Mouse (Mus musculus) large intestine, adult 2 months (tissue): Measurements from ENCODE around the gene Phlda2. TPM values are rescaled to one million over a fixed set of nuclear protein-coding genes. Genes with fewer than 3 reads are reported as not detected.

Experiments used
- DNase-seq: peaks from one replicate; pipeline ENCODE4 v3.0.0-alpha.2; 2012; ENCODE audit warnings: low read depth, low spot score
- WGBS: fragments of 180-500 bp; shearing (Covaris S2); methylation state at CpG from one replicate; pipeline ENCODE4 v1.1.7; 2018; 5-methylcytosine and 5-hydroxymethylcytosine counted together
- polyA plus RNA-seq: library from polyadenylated mRNA; depleted of rRNA; stranded (reverse); fragments of >200 nt; gene quantifications from 2 replicates; pipeline ENCODE4 v1.2.3, GENCODE M21; 2012

The Phlda2 gene
- polyA plus RNA-seq, 1 experiment: 3.3 TPM

DNA sequence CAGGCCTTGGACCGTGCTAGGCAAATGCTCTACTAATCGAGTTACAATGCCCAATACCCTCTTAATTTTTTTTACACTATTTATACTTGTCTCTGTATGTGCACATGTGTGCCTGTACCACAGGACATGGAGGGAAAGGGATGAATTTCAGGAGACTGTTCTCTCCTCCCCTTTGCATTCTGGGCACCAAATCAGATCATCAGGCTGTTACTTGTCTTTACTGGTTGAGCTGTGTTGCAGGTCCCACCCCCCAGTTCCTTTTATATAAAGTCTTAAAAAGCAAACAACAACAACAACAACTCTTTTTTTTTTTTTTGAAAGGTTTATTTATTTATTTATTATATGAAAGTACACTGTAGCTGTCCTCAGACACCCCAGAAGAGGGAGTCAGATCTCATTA is 2.5 kb upstream of the Phlda2 start:
- no peak for DNase-seq
- WGBS: 80% methylated on average over 2 of the region's 2 CpGs

DNA sequence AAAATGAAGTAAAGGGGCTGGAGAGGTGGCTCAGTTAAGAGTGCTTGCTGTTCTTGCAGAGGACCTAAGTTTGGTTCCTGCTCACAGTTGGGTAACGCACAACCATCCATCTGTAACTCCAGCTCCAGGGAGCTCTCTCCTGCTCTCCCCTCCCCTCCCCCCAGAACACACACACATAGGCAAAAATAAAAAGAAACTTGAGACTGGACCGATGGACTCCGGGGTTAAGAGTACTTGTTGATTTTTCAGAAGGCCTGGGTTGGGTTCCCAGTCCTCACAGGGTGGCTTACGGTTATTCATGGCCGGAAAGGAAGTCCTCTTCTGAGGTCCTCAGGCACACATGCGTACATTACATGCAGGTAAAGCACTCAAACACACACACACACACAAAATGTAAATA is 976 bp upstream of the Phlda2 start:
- WGBS: 81% methylated on average over 6 of the region's 6 CpGs
- no peak for DNase-seq

DNA sequence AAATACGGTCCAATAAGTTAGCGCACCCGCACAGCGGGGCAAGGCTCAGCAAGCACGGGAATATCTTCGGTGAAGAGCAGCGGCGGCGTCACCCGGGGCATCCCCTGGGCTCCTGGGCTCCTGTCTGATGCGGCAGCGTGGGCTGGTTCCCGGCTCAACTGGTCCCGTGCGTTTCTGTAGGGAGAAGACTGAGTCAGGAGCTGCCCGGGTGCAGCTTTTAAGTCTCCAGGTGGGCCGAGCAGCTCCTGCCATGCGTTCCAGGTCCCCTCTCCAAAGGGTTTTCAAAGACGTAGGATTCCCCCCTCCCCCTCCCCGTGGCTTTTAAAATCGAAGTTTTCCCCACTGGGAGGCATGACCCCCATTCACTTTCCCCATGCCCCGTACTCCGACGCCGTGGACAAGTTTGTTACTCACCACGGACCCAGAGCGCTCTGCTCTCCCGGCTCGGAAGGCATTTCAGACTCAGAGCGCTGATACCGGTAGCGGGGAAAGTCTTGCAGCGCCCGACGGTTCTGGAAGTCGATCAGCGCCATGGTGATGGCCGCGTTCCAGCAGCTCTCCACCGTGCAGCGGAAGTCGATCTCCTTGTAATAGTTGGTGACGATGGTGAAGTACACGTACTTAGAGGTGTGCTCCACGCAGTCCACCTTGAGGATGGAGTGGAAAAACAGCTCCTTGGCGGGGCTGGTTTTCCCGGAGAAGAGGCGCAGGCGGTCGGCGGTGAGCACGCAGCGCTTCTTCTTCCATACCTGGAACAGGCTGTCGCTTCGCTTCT is 1.1 kb downstream of the Phlda2 start:
- DNase-seq: no peak
- WGBS: 2% methylated on average over 55 of the region's 55 CpGs

DNA sequence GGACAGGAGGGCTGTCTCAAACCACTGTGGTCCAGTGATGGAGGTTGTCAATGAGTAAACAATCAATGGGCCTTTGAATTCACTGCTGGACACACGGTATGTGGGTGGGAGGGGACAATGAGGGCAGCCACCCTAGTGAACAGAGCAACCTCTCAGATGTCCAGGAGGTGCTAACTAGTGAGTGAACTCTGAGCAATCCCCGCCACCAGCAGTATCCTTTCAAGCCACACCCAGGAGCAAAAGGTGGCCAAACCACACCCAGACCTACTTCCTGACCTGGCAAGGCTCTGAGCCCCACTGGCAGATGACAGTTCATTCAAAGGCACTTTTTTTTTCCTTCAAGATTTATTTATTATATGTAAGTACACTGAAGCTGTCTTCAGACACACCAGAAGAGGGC is 2.0 kb downstream of the Phlda2 start:
- 36% methylated on average over 2 of the region's 2 CpGs for WGBS
- no peak for DNase-seq

DNA sequence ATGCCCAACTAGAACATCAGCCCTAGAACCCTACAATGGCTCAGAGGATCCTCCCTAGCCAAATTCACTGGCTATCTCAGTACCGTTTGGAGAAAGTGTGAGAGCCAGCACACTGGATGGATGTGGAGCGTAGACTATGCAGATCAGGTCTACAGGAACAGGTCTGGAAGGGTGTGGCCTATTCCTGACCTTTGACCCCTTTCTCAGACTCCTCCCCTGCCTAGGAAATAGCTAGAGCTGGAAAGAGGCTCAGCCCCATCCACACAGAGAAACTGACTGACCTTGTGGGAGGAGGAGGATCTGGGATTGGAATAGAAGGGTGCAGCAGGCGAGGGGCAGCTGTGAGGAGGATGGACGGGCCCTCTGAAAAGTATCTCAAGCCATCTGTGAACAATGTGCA is 4.4 kb downstream of the Phlda2 start:
- 72% methylated on average over 4 of the region's 4 CpGs for WGBS
- DNase-seq: no peak

DNA sequence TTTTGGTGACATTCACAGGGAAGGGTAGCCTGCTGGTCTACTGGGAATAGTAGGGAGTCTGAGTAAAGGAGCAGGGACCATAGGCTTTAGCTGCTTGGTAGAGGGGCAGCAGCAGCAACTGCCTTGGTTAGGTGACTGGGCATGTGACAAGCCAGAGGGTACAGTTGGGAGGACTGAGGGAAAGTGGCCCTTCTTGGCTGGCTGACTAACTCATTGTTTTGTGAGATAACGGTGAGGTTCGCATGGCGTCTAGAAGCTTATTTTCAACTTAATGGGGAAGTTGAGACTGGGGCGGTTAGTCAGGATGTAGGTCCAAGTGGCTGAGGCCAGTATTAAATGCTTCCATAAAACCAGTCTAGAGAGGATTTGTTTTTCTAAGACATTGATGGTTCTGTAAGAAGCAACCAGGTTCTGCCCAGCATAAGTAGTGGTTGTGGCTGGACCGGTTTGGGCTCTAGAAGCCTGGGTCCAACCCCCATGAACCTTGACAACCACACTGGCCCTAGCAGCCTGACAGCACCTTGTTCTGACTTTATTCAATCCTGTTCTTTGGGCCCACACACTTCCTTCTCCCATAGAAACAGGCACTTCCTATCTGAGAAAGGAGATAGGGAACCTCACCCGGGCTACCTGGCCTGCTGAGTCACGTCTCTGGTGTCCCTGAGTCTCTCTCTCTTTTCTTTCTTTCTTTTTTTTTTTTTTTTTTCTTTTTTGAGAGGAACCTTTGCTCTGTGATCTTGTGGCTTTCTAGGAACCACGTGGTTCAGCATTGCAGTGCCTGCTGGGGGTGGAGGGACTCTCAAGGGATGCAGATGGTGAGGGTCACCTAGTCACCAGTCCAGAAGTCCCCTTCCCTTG is 7.6 kb downstream of the Phlda2 start:
- 57% methylated on average over 8 of the region's 8 CpGs for WGBS
- DNase-seq: no peak

DNA sequence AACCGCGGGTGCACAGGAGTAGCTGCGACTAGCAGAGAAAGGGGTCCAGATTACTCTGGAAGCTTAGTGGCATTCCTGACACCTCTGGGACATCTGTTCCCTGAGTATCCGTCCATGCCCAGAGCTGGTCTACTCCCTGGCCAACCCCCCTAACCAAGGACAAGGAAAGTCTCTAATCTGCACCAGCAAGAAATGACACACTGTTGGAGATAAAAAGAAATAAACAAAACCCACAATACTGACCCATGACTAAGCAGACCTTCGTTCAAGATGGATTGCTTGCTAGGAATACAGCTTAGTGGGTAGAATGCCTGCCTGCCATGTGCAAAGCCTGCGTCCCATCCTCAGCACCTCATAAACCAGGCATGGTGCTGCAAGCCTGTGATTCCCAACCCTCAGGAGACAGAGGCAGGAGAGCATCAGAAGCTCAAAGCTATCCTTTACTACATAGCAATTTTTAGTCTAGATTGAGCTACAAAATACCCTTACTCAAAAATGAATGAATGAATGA is 9.3 kb downstream of the Phlda2 start:
- DNase-seq: no peak
- 82% methylated on average over 6 of the region's 6 CpGs for WGBS

DNA sequence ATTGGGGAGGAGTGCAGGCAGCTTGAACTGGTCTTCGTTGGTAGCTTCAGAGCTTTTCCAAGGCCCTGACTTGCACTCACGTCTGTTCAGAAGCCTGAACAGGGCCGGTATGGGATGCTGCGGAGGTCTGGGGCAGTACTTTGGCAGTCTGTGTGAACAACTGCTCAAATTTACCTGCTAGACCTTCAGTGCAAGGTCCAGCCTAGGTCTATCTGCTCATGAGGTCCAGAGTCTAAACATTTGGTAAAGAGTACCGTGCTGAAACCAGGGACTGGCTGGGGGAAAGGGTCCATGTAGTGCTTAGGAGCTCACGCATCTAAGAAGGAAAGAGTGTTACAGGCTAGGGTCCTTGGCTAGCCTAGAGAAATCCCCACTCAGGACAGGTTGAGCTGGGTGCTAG is 13.2 kb downstream of the Phlda2 start:
- WGBS: 88% methylated on average over 6 of the region's 6 CpGs
- DNase-seq: no peak

DNA sequence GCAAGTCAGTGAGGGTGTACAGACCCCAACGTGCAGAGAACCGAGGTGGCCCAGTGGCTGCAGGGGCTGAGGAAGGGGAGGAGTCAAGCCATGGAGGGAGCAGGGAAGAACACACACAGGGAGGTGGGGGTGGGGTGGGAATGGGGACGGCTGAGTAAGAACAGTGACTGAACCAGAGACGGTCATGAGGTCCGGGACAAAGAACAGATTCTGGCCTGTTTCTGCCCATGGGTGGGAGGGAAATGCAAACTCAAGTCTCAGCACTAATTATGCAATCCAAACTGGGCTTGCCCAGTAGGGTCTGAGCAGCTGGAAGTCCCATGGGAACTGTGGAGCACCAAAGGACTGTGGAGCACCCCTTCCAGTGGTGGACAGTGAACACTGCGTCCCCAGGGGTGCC is 20.4 kb downstream of the Phlda2 start:
- WGBS: 47% methylated on average over 6 of the region's 6 CpGs
- DNase-seq: no peak

DNA sequence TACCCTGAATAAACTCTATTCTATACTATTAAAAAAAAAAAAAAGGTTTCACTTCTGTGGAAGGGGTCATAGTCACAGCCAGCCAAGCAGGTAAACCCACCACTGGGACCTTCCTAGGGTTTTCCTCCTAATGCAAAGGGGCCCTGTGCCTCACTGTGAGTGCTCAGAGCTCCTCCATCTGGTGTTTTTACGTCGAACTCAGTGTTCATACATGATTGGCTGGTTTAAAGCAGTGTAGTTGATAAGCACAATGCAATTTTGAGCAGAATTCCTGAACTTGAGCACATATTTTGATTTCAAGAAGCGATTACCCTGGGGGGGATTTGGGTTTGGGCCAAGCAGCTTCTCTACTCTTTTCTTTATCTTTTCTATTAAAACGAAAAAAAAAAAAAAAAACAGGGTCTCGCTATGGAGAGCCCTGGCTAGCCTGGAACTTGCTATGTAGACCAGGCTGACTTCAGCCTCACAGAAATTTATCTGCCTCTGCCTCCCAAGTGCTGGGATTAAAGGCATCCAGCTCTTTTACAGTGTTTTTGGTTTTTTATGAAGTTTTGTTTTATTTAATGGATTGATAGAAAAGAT is 21.1 kb downstream of the Phlda2 start:
- WGBS: 72% methylated on average over 5 of the region's 5 CpGs

DNA sequence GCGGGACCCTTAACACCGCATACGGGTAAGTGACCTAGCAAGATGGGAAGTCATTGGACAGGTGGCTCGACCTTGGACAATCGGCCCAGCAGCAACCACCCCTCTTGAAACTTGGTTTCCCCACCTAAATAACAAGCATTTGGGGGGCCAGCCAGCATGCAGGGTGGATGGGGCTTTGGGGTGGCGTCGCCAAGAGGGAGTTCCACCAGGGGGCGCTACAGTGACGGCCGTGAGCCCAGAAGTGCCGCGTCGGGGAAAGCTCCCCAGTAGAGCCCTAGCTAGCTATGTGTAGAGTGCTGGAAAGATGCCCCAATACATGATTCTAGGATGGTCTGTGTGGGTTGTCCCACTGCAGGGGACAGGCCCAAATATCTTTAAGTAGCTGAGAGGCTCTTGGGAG is 22.5 kb downstream of the Phlda2 start:
- WGBS: 32% methylated on average over 13 of the region's 13 CpGs
- DNase-seq: no peak

More for the DNA sequence above, 21.1 kb downstream of the Phlda2 start:
- DNase-seq: no peak

DNA sequence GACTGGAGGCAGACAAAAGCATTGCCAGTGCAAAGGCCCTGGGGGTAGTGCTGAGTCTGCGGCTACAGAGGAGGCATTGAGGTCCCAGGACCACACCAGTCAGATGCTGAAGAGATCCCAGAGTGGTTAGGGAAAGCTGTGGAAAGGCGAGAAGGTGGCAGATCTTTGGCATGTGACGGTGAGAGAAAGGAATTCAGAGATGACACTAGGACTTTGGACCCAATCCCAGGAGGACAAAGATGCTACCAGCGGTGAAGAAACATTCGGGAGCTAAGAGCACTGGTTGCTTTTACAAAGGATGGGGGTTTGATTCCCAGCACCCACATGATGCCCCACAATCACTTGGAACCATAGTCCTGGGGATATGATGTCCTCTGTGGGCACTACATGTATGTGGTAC is 25.1 kb downstream of the Phlda2 start:
- no peak for DNase-seq
- WGBS: 86% methylated on average over 5 of the region's 5 CpGs

DNA sequence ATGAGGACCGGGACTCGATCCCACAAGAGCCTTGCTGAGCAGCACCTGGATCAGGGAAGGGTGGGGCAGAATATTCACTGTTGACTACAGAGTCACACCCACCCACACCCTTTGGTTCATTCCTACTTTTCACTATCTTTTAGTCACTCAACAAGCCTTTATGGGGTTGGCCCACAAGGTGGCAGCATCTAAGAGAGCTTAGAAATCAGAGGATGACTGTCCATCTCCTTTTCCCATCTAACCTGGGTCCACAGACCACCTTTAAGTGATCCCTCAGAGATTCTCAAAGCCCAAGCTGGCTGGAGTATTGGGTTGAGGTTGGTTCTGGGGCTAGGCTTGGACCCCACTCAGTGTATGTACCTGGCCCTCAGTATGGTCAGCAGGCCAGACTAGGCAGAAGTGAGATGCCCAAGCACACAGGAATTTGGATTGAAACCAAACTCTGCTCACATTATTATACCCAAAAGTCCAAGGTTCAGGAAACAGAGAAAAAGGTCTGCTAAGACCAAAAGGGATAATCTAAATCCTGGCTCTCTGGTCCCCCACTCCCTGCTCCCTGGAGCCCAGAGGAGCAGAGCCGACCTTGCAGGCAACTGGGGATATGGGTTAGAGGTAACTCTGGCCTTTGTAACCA is 26.1 kb downstream of the Phlda2 start:
- WGBS: 38% methylated on average over 3 of the region's 3 CpGs
- no peak for DNase-seq

DNA sequence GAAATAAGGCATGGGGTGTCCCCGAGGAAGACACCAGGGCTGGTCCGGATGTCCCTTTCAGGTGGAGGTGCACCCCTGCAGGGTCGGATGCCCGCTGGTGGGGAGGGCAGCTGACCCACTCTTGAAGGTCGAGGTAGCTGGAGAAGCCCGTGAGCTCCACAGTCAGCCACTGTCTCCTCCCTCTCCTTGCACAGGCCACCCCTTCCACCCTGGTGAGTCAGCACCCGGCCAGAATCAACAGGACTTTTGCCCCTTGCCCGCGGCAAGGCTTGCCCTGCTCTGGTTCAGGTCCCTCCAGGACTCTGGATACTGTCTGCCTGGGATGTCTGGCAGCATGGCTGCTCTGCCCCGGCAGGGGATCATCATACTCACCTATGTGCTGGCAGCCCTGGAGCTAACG is 27.1 kb downstream of the Phlda2 start:
- no peak for DNase-seq
- 25% methylated on average over 11 of the region's 11 CpGs for WGBS

DNA sequence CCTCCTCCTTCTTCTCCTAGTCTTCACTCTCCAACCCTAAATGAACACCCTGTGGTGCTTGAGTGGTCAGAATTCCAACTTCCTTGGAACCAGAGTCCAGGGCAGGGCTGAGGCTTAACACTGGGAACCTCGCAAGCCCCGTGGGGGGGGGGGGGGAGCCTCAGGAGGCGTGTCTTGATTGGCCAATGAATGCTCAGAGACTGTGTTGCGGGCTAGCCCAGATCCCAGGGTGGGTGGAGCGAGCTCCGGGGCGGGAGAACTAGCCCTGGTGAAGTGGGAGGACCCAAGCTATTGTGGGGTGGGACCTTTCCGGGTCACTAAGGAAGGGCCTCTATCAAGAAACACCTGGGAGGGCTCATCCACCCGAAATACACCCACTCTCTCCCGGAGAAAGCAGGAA is 28.1 kb downstream of the Phlda2 start:
- no peak for DNase-seq
- WGBS: 13% methylated on average over 10 of the region's 10 CpGs

DNA sequence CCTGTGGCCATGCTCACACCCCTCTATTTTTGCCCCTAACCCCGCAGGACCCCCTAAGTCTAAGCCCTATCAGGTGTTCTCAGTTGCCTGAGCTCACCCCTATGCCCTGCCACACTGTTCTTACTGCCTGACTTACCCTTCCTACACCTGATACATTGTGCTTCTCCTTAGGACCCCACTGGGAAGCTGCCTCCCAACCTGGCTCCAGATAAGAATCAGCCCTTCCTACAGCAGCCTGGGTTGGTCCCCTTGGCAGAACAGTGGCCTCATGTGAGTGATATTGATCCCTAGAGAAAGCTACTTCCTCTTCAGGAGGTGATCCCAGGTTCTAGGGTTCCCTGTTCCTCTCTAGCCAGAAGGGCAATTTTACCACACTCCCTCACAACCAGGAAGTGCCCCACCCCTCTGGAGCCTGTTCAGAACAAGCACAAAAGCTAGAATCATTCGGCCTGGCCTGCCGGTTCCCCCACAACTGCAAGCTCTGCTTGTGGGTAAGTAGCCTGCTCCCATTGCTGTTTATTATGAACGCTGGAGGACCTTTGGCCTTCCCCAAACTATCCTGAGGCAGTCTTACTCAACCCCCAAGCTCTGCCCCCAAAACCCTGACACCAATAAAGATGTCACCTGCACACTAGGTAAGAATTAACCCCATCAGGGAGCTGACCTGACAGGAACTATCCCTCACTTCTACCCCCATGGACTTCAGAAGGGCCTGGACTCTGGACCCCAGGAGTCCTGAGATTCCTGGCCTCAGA is 29.4 kb downstream of the Phlda2 start, which contains the start of gene Slc22a18:
Slc22a18 (plus strand) TSS at position 390 of the 755 bp plus-strand sequence.
- WGBS: 17% methylated on average over 4 of the region's 4 CpGs
- peak; percentile 83 for DNase-seq

DNA sequence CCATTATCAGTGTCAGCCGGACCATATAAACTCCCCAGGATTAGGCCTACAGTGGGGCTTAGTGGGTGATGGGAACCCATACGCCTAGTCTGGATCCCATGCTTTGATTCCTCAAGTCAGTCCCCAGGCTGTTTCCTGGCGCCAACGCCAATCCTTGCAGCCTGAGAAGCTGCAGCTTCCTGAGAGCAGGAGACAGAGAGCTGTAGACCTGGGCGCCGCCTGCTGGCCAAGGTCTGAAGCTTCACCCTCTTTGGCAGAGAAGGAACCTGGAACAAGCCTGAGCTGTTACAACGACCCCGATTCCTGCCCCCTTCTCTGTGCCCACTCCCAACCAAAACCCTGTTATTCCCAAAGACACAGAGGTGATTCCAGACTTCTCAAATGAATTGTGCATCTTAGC is 33.0 kb downstream of the Phlda2 start:
- no peak for DNase-seq
- 6% methylated on average over 8 of the region's 8 CpGs for WGBS

DNA sequence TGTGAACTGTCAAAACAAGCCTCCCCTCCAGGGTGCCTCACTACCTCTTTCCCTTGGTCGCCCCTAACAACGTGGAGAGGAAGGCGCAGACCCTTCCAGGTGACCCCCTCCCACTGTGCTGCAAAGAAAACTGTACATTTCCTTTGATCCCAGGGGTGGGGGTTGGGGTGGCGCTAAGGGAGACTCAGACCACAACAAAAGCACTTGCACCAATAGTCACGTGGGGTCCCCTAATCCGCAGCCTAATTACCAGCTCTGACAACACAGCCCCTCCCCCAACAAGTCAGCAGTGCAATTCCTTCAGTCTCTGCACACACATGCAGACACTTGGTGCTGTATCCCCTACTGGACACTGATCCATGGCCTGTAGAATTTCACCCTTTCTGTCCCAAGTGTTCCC is 35.2 kb downstream of the Phlda2 start:
- DNase-seq: no peak
- 61% methylated on average over 6 of the region's 6 CpGs for WGBS

DNA sequence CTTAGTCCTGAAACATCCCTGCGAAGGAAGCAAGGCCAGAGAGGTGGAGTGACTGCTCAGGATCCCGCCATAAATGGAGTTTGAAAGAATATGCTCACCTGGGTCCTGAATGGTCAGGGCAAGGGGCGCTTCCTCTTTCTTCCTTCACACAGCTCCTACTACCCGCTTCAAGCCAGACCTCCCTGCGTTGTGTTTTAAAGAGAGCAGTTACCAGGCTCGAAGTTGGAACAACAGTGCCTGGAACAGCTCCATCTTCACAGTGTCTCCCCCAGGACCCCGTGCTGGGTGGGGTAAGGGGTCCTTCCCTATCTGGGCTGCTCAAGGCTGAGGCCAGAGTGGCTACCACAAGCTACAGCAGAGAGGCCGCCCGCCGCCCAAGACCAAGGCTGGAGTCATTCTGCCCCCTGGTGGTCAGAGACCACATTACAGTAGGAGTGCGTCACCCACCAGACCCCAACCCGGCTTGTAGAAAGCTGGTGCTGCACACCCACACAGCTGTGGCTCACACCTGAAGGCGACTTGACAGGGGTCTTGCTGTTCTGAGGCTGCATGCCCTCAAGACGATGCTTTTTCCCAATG is 36.8 kb downstream of the Phlda2 start:
- no peak for DNase-seq
- WGBS: 38% methylated on average over 14 of the region's 14 CpGs
